Mouse (Mus musculus): Measurements from ENCODE around the gene Ciao2a. TPM values are rescaled to one million over a fixed set of nuclear protein-coding genes. Genes with fewer than 3 reads are reported as not detected.

The Ciao2a gene
- polyA plus RNA-seq, 1 experiment from 2014 or later, result 141 TPM

- WGBS, result 57% methylated on average over 3 of the region's 3 CpGs
- Histone ChIP-seq H3K4me2 (ENCODE audit: low read depth, low read length) (no peak overlapping the region), H3K27ac (ENCODE audit: low read length) (no peak overlapping the region), H3K4me3 (ENCODE audit: low read length) (no peak overlapping the region), H3K9ac (ENCODE audit: low read length) (no peak overlapping the region), H3K4me1 (replicated peaks; ENCODE audit: control insufficient read depth, insufficient read depth, low read length) (peaks cover 14% of the 10 kb centered on the region; the same call in 1 of the 2 replicates), H3K36me3 (ENCODE audit: control insufficient read depth, insufficient read depth, low read length) (no peaks in the 10 kb centered on the region), H3K9me3 (ENCODE audit: control insufficient read depth, low read length) (no peaks in the 10 kb centered on the region), H3K27me3 (ENCODE audit: control insufficient read depth, insufficient read depth, low read depth, low read length) (no peaks in the 10 kb centered on the region)
- no peak for ATAC-seq (ENCODE audit: low read depth)
Observed at GRCm38 (mm10) chr9:66182679-66182993, 56.2 kb downstream of the Ciao2a start.

DNA sequence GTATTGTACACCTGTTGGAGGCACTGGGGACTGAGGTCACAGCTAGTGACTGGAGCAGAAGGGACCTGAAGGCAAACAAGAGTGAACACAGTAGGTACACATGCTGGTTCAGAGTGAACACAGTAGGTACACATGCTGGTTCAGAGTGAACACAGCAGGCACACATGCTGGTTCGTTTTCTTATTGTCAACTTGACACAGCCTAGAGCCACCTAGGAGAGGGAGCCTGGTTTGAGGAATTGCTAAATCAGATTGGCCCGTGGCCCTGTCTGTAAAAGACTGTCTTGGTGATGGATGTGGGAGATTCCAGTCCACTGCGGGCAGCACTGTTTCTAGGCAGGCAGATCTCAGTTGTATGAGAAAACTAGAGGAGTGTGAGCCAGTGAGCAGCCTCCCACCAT lies 56.6 kb downstream of the Ciao2a start:
- Histone ChIP-seq H3K4me2 (ENCODE audit: low read depth, low read length) (no peak overlapping the region), H3K4me3 (ENCODE audit: low read length) (no peak overlapping the region), H3K9me3 (ENCODE audit: control insufficient read depth, low read length) (no peaks in the 10 kb centered on the region), H3K27me3 (ENCODE audit: control insufficient read depth, insufficient read depth, low read depth, low read length) (no peaks in the 10 kb centered on the region), H3K36me3 (ENCODE audit: control insufficient read depth, insufficient read depth, low read length) (no peaks in the 10 kb centered on the region), H3K9ac (ENCODE audit: low read length) (no peak overlapping the region), H3K27ac (ENCODE audit: low read length) (no peak overlapping the region), H3K4me1 (replicated peaks; ENCODE audit: control insufficient read depth, insufficient read depth, low read length) (peaks cover 14% of the 10 kb centered on the region; the same call in 1 of the 2 replicates)
- WGBS, result 54% methylated on average over 3 of the region's 3 CpGs
- no peak for ATAC-seq (ENCODE audit: low read depth)

GRCm38 (mm10) chr9:66184572-66184971 lies 58.2 kb downstream of the Ciao2a start:
- Histone ChIP-seq H3K27ac (ENCODE audit: low read length) (no peak overlapping the region), H3K27me3 (ENCODE audit: control insufficient read depth, insufficient read depth, low read depth, low read length) (no peaks in the 10 kb centered on the region), H3K4me1 (replicated peaks; ENCODE audit: control insufficient read depth, insufficient read depth, low read length) (peaks cover 14% of the 10 kb centered on the region; the same call in 1 of the 2 replicates), H3K4me3 (ENCODE audit: low read length) (no peak overlapping the region), H3K9me3 (ENCODE audit: control insufficient read depth, low read length) (no peaks in the 10 kb centered on the region), H3K36me3 (ENCODE audit: control insufficient read depth, insufficient read depth, low read length) (no peaks in the 10 kb centered on the region), H3K4me2 (ENCODE audit: low read depth, low read length) (no peak overlapping the region), H3K9ac (ENCODE audit: low read length) (no peak overlapping the region)
- no peak for ATAC-seq (ENCODE audit: low read depth)
- 76% methylated on average over 5 of the region's 5 CpGs for WGBS

DNA sequence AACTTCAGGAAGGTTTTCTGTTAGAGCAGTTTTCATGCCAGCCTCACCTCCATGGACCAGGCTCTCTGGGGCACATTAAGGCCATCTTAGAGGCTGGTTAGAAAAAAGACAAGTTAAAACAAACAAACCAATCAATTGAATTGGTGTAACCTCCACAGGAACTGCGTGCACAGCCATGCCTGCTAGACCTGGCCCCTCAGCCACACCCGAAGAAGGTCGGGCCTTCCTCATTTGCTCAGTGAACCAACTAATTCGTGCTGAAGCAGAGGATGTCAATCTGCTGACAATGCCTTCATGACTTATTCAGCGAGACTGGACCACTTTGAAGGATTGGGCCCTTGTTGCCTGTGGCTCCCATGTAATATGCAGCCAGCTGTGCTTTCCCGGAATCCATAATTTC lies 60.0 kb downstream of the Ciao2a start:
- Histone ChIP-seq H3K27me3 (ENCODE audit: control insufficient read depth, insufficient read depth, low read depth, low read length) (no peaks in the 10 kb centered on the region), H3K4me2 (ENCODE audit: low read depth, low read length) (no peak overlapping the region), H3K36me3 (ENCODE audit: control insufficient read depth, insufficient read depth, low read length) (no peaks in the 10 kb centered on the region), H3K4me1 (replicated peaks; ENCODE audit: control insufficient read depth, insufficient read depth, low read length) (peaks cover 10% of the 10 kb centered on the region; the same call in 1 of the 2 replicates), H3K4me3 (ENCODE audit: low read length) (no peak overlapping the region), H3K9me3 (ENCODE audit: control insufficient read depth, low read length) (no peaks in the 10 kb centered on the region), H3K27ac (ENCODE audit: low read length) (no peak overlapping the region), H3K9ac (ENCODE audit: low read length) (no peak overlapping the region)
- ATAC-seq (ENCODE audit: low read depth), result no peak
- 38% methylated on average over 6 of the region's 6 CpGs for WGBS

Other genes with a start within 250 kb of the Ciao2a start
- 205 and 216 TPM in 2 replicates for gene Pclaf, start 236.4 kb upstream of the Ciao2a start, polyA plus RNA-seq (2015; fragmentation: Nextera tagmentation; extraction: Ambion mirVana)
- 33.1 and 33.8 TPM in 2 replicates for gene Trip4, start 217.8 kb upstream of the Ciao2a start, polyA plus RNA-seq (2015; fragmentation: Nextera tagmentation; extraction: Ambion mirVana)
- 14.8 and 16.0 TPM in 2 replicates for gene Csnk1g1, start 217.7 kb upstream of the Ciao2a start, polyA plus RNA-seq (2015; fragmentation: Nextera tagmentation; extraction: Ambion mirVana)
- gene Ppib, start 66.4 kb upstream of the Ciao2a start, polyA plus RNA-seq (2015; fragmentation: Nextera tagmentation; extraction: Ambion mirVana), result 678 and 681 TPM in 2 replicates
- gene Snx22, start 56.9 kb upstream of the Ciao2a start, polyA plus RNA-seq (2015; fragmentation: Nextera tagmentation; extraction: Ambion mirVana), result 8.6 and 11.2 TPM in 2 replicates
- 123 TPM in 2 replicates for gene Snx1, start within 50 bp of the Ciao2a start, polyA plus RNA-seq (2015; fragmentation: Nextera tagmentation; extraction: Ambion mirVana)
- 22.8 and 27.3 TPM in 2 replicates for gene Dapk2, start 31.6 kb downstream of the Ciao2a start, polyA plus RNA-seq (2015; fragmentation: Nextera tagmentation; extraction: Ambion mirVana)
- gene Herc1, start 223.8 kb downstream of the Ciao2a start, polyA plus RNA-seq (2015; fragmentation: Nextera tagmentation; extraction: Ambion mirVana), result 18.7 and 18.8 TPM in 2 replicates

All from lung, embryonic 16.5 days (tissue).